Mouse (Mus musculus) stomach, adult 2 months (tissue): ENCODE data around the gene Gja10. TPM values are rescaled to one million over a fixed set of nuclear protein-coding genes. Genes with fewer than 3 reads are reported as not detected.

Experiments used
- polyA plus RNA-seq: library from polyadenylated mRNA; depleted of rRNA; stranded (reverse); fragments of >200 nt; gene quantifications from 2 replicates; pipeline ENCODE4 v1.2.3, GENCODE M21; 2012; rRNA removed

The Gja10 gene
- polyA plus RNA-seq: not detected in 2 replicates

GRCm38 (mm10) chr4:32602660-32603059 lies at the start of gene Gja10:
Gja10 (minus strand) TSS chr4:32602760.

GRCm38 (mm10) chr4:32615034-32615881 lies 12.7 kb upstream of the Gja10 start, which contains the start of gene Casp8ap2:
Casp8ap2 (plus strand) TSS chr4:32615451.

Other genes with a start within 250 kb of the Gja10 start
- 0.09 and 0.10 TPM in 2 replicates for gene Casp8ap2, start 12.7 kb upstream of the Gja10 start, polyA plus RNA-seq
- 0.76 and 1.3 TPM in 2 replicates for gene Mdn1, start 54.4 kb upstream of the Gja10 start, polyA plus RNA-seq
- 1.9 and 3.7 TPM in 2 replicates for gene Lyrm2, start 197.5 kb upstream of the Gja10 start, polyA plus RNA-seq